Mouse (Mus musculus) kidney, postnatal 0 days (tissue): ENCODE measurements at regions not wholly inside any gene's neighbourhood (a gene's known extent, or its start where the extent isn't known, plus 50 kb on each side); places are given as distances from the start of the nearest gene placed in this dataset.
A peak's percentile ranks its signal among the peaks of the same experiment; 100 is the strongest.

Source experiments
- ATAC-seq: fragments of 200-750 bp; cut with Nextera tagmentation; replicated peaks from 2 replicates; pipeline ENCODE4 v1.8.0; 2017; ENCODE audit warnings: low read depth, moderate number of reproducible peaks, moderate TSS enrichment, moderate library complexity; ENCODE audit not compliant: low FRiP score
- DNase-seq: peaks from one replicate; pipeline ENCODE4 v3.0.0-alpha.2; 2016; ENCODE audit warnings: low spot score
- H3K27ac ChIP-seq: fragments of 300-500 bp; sonication (generic); 2 replicates; pipeline ENCODE4 v1.5.1; 2014; ENCODE audit warnings: mild to moderate bottlenecking
- H3K27me3 ChIP-seq: fragments of 300-500 bp; sonication (generic); 2 replicates; pipeline ENCODE4 v1.6.1; 2014; ENCODE audit warnings: low read length, mixed read lengths; ENCODE audit not compliant: insufficient read depth
- H3K36me3 ChIP-seq: fragments of 300-500 bp; sonication (generic); 2 replicates; pipeline ENCODE4 v1.6.1; 2014; ENCODE audit warnings: low read length, mixed read lengths; ENCODE audit not compliant: insufficient read depth
- H3K4me1 ChIP-seq: fragments of 300-500 bp; sonication (generic); replicated peaks from 2 replicates; pipeline ENCODE4 v1.6.1; 2014; ENCODE audit warnings: antibody characterized with exemption, low read length, mixed read lengths; ENCODE audit not compliant: insufficient read depth
- H3K4me2 ChIP-seq: fragments of 300-500 bp; sonication (generic); 2 replicates; pipeline ENCODE4 v1.6.1; 2014; ENCODE audit warnings: mild to moderate bottlenecking, low read length, moderate library complexity, mixed read lengths
- H3K4me3 ChIP-seq: fragments of 300-500 bp; sonication (generic); replicated peaks from 2 replicates; pipeline ENCODE4 v1.5.1; 2014; ENCODE audit warnings: low read depth, low read length
- H3K9ac ChIP-seq: fragments of 300-500 bp; sonication (generic); 2 replicates; pipeline ENCODE4 v1.6.1; 2014; ENCODE audit warnings: low read depth, low read length
- H3K9me3 ChIP-seq: fragments of 300-500 bp; sonication (generic); replicated peaks from 2 replicates; pipeline ENCODE4 v1.6.1; 2016; ENCODE audit warnings: low read length, inconsistent platforms, mixed read lengths
- CTCF ChIP-seq: IDR thresholded peaks from 2 replicates; pipeline ENCODE4 v1.5.1; 2016; ENCODE audit warnings: antibody characterized with exemption, low read depth, mild to moderate bottlenecking, moderate library complexity
- WGBS: fragments of 180-500 bp; shearing (Covaris S2); extraction: QIAGEN DNeasy Blood & Tissue Kit; methylation state at CpG from one replicate; pipeline ENCODE4 v1.1.7; 2014; 5-methylcytosine and 5-hydroxymethylcytosine counted together

GRCm38 (mm10) chr13:115423761-115424160 lies 322.0 kb upstream of the Itga1 start:
- Histone ChIP-seq H3K9me3 (no peaks in the 10 kb centered on the region), H3K27ac (no peak overlapping the region), H3K4me3 (no peak overlapping the region), H3K36me3 (no peaks in the 10 kb centered on the region), H3K27me3 (no peaks in the 10 kb centered on the region), H3K4me1 (no peaks in the 10 kb centered on the region), H3K4me2 (no peak overlapping the region), H3K9ac (no peak overlapping the region)
- 76% methylated on average over 3 of the region's 3 CpGs for whole genome bisulfite sequencing
- TF ChIP-seq CTCF, result no peak
- DNase-seq (no peak), ATAC-seq (no peak)

- 46% methylated on average over 1 of the region's 1 CpGs for WGBS
- no peak overlapping the region for H3K9ac ChIP-seq
- ATAC-seq (no peak), DNase-seq (no peak)
- H3K27ac ChIP-seq, result no peak overlapping the region
- H3K4me1 ChIP-seq, result no peaks in the 10 kb centered on the region
- H3K4me2 ChIP-seq, result no peak overlapping the region
- no peaks in the 10 kb centered on the region for H3K9me3 ChIP-seq
- TF ChIP-seq CTCF, result no peak
- H3K36me3 ChIP-seq, result no peaks in the 10 kb centered on the region
- no peak overlapping the region for H3K4me3 ChIP-seq
- no peaks in the 10 kb centered on the region for H3K27me3 ChIP-seq
Measured at GRCm38 (mm10) chr13:115421483-115421882, 319.7 kb upstream of the Itga1 start.

- TF ChIP-seq CTCF, result no peak
- Histone ChIP-seq H3K4me1 (no peaks in the 10 kb centered on the region), H3K27ac (no peak overlapping the region), H3K4me3 (no peak overlapping the region), H3K9me3 (no peaks in the 10 kb centered on the region), H3K27me3 (no peaks in the 10 kb centered on the region), H3K36me3 (no peaks in the 10 kb centered on the region), H3K9ac (no peak overlapping the region), H3K4me2 (no peak overlapping the region)
- DNase-seq, result no peak
- no peak for ATAC-seq
- WGBS, result 68% methylated on average over 4 of the region's 4 CpGs
Measured at GRCm38 (mm10) chr13:115417829-115418228, 316.1 kb upstream of the Itga1 start.

- Histone ChIP-seq H3K4me3 (no peak overlapping the region), H3K4me1 (no peaks in the 10 kb centered on the region), H3K4me2 (no peak overlapping the region), H3K36me3 (no peaks in the 10 kb centered on the region), H3K9ac (no peak overlapping the region), H3K9me3 (no peaks in the 10 kb centered on the region), H3K27ac (no peak overlapping the region), H3K27me3 (no peaks in the 10 kb centered on the region)
- 44% methylated on average over 9 of the region's 9 CpGs for WGBS
- DNase-seq, result peak; percentile 85
- TF ChIP-seq CTCF, result no peak
- no peak; the same call in 1 of the 2 replicates for ATAC-seq
Measured at GRCm38 (mm10) chr13:115413721-115414531, 312.2 kb upstream of the Itga1 start.

- Histone ChIP-seq H3K4me2 (no peak overlapping the region), H3K36me3 (no peaks in the 10 kb centered on the region), H3K9ac (no peak overlapping the region), H3K9me3 (no peaks in the 10 kb centered on the region), H3K4me3 (no peak overlapping the region), H3K27me3 (no peaks in the 10 kb centered on the region), H3K27ac (no peak overlapping the region), H3K4me1 (no peaks in the 10 kb centered on the region)
- DNase-seq, result no peak
- WGBS, result 69% methylated on average over 1 of the region's 1 CpGs
- TF ChIP-seq CTCF, result no peak
- no peak for ATAC-seq
Measured at GRCm38 (mm10) chr13:115405916-115406315, 304.2 kb upstream of the Itga1 start.

- WGBS, result 69% methylated on average over 4 of the region's 4 CpGs
- no peaks in the 10 kb centered on the region for H3K27me3 ChIP-seq
Measured at GRCm38 (mm10) chr13:115400706-115401215, 299.0 kb upstream of the Itga1 start.

More at GRCm38 (mm10) chr13:115400706-115401215, 299.0 kb upstream of the Itga1 start:
- TF ChIP-seq CTCF, result no peak
- DNase-seq (no peak), ATAC-seq (no peak)
- Histone ChIP-seq H3K4me1 (no peaks in the 10 kb centered on the region), H3K27ac (no peak overlapping the region), H3K4me2 (no peak overlapping the region), H3K9ac (no peak overlapping the region), H3K36me3 (no peaks in the 10 kb centered on the region), H3K9me3 (no peaks in the 10 kb centered on the region), H3K4me3 (no peak overlapping the region)
